Mouse (Mus musculus): ENCODE data around the gene Scn3a. TPM values are rescaled to one million over a fixed set of nuclear protein-coding genes. Genes with fewer than 3 reads are reported as not detected.

Scn3a gene
- total RNA-seq, 2 experiments from 2014 or later = 0.18 to 0.25 TPM

DNA sequence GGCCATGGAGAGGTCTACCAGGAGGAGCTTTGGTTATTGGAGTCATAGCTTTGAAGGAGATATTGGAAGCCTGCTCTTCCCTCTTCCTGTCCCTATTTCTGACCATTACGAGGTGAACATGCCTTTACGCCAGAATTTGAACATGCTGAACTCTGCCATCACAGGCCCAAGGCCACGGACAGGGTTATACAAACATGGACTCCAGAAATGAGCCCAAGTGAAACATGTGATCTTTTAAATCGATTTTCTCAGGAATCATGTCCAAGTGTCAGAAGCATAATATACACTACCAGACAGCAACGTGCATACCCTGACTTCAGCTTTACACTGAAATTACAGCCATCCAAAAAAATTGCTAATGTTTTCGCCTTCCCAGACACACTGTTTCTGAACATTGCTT is 18.8 kb downstream of the Scn3a start:
- TF ChIP-seq CTCF (IDR thresholded peaks at IDR 0.05) = no peak

DNA sequence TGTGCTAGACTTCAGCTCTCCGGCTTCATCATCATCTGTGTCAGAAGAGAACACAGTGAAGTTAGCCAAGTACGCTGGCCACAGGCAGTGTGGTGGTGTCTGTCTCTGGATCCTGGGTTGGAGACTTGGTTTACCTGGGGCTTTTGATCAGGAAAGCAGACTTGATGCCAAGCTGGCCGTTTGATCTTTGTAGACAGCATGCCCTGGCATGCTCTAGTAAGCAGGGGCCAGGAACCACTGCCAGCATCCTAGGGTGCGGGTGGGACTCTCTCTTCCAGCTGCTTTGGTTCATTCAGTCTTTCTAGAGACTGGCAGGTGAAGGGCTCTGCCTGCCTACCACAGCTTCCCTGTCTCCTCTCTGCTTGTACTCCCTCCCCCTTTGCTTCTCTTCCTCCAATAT is 20.1 kb downstream of the Scn3a start:
- TF ChIP-seq CTCF (IDR thresholded peaks at IDR 0.05) = no peak
- intact Hi-C loops (cut with DNase I) = no loop called here
- no peak overlapping the region for H3K27ac ChIP-seq
- no peak for DNase-seq
- H3K4me3 ChIP-seq = no peak overlapping the region

More for the DNA sequence above, 18.8 kb downstream of the Scn3a start:
- intact Hi-C loops (cut with DNase I) = no loop called here
- H3K27ac ChIP-seq = no peak overlapping the region
- no peak overlapping the region for H3K4me3 ChIP-seq
- DNase-seq = no peak

DNA sequence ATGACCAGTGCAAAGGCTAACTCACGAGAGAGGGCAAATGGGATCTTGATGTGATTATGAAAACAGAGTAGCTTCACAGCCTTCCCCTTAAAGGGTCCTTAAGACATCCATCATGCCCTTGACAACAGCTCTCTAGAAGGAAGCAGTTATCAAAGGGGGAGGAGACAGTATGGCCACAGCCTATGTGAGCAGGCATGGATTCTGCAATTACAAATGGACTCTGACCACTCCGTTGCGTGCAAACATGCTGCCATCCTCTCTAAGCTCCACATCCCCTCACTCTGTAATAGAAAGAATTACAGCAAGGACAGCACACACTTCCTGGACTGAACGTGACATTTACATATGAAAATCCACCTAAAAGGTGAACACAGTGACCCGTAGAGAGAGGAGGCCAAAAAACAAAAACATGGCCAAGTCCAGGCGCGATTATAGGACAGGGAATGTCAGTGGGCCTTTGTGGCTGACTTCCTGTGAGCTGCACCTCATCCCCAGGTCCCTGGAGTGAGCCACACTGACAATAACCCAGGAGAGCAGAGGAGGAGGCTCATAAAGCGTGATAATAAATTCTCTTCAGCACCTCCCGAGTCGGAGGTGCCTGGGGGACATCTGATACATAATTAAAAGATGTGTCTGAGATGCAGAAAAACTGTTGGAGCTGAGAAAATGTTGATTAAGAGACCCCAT is 24.4 kb downstream of the Scn3a start:
- intact Hi-C loops (cut with DNase I) = no loop called here
- no peak overlapping the region for H3K27ac ChIP-seq
- H3K4me3 ChIP-seq = no peak overlapping the region
- TF ChIP-seq CTCF (IDR thresholded peaks at IDR 0.05) = no peak
- no peak for DNase-seq

DNA sequence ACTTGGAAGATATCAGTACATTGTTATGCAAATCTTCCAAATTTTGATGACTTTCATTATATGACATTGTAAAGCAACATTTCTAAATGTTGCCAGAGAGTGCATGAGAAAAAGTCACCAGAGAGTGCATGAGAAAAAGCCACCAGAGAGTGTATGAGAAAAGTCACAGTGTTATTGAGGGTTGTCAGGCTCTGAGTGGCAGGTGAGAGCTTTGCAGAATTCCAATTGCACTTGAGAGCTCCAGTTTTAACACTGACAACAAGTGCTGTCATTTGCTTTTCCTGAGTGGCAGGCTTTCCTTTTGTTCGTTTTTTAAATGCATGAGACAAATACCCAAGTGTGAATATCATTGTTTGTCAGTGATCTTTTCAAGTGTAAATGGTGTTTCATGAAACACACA is 25.6 kb downstream of the Scn3a start:
- DNase-seq = no peak
- TF ChIP-seq CTCF (IDR thresholded peaks at IDR 0.05) = no peak
- H3K4me3 ChIP-seq = no peak overlapping the region
- no peak overlapping the region for H3K27ac ChIP-seq
- intact Hi-C loops (cut with DNase I) = no loop called here

DNA sequence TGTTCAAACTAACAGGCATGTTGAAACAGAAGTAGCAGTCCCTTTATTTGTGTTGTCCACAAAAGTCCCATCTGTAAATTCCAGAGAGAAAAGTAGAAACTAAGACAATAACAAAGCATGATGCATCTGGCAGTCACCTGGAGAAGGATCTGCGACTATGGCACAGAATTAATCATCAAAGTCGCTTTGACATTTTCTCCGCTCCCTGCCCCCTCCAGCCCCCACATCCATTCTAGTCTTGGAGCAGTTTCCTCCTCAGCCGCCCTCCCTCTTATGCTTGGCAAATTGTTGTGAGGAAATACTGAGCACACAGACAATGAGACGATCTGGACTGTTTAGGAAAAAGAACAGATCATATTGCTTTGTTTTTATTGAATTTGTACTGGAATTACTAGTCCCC is 29.0 kb downstream of the Scn3a start:
- no peak overlapping the region for H3K27ac ChIP-seq
- TF ChIP-seq CTCF (IDR thresholded peaks at IDR 0.05) = no peak
- H3K4me3 ChIP-seq = no peak overlapping the region
- DNase-seq = no peak
- intact Hi-C loops (cut with DNase I) = no loop called here

DNA sequence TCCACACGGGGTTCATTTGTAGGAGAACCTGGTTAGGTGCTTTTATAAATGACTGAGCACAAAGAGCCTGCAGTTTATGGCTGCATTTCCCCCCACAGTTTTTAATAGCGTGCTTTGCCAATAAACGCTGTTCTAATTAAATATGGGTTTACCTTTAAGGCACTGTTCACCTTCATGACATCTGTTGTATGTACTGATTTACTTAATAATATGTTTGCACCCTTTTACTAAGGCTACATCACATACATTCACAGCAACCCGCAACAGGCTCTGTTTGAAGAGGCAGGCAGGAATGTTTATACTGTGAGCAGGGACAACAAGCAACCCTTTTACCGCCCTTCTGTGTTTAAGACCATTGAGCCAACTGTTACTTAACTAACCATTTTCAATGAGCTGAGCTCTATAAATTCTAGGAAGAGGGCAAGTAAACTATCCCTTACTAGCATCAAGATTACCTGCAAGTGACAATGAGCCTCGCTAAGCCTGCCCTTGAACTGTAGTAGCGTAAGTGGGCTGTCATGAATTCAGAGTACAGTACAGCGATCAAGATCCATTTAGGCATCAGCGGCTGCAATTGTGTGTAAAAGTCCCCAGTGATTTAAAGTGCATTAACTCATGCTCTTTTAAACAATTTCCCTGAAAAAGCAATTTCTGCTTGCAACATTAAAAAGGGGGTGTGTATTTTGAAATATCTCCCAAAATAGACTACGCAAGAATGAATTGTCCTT is 35.1 kb downstream of the Scn3a start:
- Histone ChIP-seq H3K27ac (no peak overlapping the region), H3K4me3 (no peak overlapping the region)
- intact Hi-C loops (cut with DNase I) = no loop called here
- no peak for TF ChIP-seq CTCF (IDR thresholded peaks at IDR 0.05)
- DNase-seq = no peak

DNA sequence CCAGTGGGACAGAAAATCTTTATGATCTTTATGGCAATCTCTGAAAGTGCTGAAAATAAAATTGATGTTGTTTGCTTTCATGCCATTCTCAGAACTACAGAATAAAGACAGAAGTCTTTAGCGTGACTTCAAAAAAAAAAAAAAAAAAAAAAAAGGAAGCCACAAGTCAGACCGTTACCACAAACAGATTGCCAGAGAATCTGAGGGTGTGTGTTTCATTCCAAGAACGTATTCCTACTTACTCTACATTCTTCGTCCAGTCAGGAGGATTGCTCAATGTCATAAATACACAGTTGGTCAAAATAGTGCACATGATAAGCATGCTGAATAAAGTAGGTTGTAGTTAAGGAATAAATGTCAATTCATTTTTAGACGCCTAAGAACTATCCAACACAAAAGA is 38.3 kb downstream of the Scn3a start:
- no peak for TF ChIP-seq CTCF (IDR thresholded peaks at IDR 0.05)
- H3K27ac ChIP-seq = no peak overlapping the region
- DNase-seq = no peak
- intact Hi-C loops (cut with DNase I) = no loop called here
- no peak overlapping the region for H3K4me3 ChIP-seq

DNA sequence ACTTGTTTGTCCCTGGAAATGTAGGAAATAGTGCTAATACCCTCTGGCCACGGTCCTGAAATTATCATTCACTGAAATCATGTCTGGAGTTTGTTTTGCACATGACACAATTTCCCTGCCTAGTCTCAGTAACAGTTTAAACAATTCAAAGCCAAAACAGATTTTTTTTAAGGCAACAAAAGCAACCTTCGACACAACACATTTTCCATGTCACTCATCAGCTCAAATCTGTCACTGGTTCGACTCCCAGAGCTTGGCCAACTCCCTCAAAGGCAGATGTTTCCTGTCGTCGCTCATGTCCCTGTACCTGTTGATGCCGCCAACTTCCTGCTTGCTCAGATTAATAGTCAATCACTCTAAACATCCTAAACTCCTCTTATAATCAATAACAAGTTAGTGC is 50.7 kb downstream of the Scn3a start:
- intact Hi-C loops (cut with DNase I) = no loop called here
- no peak for TF ChIP-seq CTCF (IDR thresholded peaks at IDR 0.05)
- H3K4me3 ChIP-seq = no peak overlapping the region
- no peak for DNase-seq
- no peak overlapping the region for H3K27ac ChIP-seq

DNA sequence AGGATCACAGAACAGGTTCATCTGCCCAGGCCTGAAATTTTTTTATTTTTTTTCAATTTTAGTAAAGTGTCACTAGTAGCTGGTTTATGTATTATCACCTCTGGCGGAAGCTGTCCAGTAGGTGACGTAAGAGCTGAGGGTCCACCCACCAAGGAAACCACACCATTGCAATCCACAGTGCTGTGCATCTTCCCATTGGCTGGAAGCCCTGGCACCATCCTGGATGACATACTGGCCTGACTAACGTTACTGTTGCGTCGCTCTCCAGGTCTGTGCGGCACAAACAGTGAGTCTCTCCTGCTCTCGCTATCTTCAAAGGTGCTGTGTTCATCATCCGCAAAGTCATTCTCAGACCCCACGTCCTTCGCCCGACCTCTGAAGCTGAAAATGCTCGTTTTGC is 59.2 kb downstream of the Scn3a start:
- TF ChIP-seq CTCF (IDR thresholded peaks at IDR 0.05) = no peak
- H3K27ac ChIP-seq = no peak overlapping the region
- no peak overlapping the region for H3K4me3 ChIP-seq
- intact Hi-C loops (cut with DNase I) = no loop called here
- DNase-seq = no peak

DNA sequence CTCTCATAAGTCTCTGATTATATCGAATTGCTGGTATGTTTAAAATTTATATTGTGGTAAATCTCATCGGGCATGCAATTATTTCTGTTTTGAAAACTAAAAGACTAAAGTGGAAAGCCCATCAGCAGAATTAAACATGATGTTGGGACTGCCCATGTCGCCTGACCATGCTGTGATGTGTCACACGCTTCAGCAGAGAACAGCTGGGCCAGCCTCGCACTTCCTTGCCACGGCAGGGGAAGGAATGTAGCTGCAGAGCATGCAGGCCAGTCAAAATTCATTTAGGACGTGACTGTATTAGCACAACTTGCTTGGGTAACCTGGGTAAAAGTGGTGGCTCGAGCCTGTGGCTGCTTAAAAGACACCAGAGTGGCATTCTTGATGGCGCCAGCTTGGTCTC is 77.0 kb downstream of the Scn3a start:
- no peak for DNase-seq
- Histone ChIP-seq H3K4me3 (no peak overlapping the region), H3K27ac (no peak overlapping the region)
- intact Hi-C loops (cut with DNase I) = no loop called here
- TF ChIP-seq CTCF (IDR thresholded peaks at IDR 0.05) = no peak

DNA sequence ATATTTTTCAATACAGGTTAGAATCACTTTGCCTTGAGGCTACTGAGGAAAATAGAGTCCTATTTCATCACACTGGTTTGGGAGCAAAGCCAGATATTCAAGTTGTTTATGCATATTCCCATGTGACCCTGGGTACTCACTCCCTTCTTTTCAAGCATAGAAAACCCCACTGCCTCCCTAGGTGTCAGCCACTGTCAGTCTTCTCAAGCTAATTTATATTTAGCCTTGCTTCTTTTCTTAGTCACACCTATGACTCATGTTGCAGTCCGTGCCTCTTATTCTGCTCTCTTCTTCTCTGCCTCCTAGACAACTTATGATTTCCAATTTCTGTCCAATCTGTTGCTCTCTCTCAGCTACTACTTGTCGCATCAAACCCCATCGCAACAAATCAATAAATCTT is 84.0 kb downstream of the Scn3a start:
- Histone ChIP-seq H3K27ac (no peak overlapping the region), H3K4me3 (no peak overlapping the region)
- intact Hi-C loops (cut with DNase I) = no loop called here
- DNase-seq = no peak
- TF ChIP-seq CTCF (IDR thresholded peaks at IDR 0.05) = no peak

DNA sequence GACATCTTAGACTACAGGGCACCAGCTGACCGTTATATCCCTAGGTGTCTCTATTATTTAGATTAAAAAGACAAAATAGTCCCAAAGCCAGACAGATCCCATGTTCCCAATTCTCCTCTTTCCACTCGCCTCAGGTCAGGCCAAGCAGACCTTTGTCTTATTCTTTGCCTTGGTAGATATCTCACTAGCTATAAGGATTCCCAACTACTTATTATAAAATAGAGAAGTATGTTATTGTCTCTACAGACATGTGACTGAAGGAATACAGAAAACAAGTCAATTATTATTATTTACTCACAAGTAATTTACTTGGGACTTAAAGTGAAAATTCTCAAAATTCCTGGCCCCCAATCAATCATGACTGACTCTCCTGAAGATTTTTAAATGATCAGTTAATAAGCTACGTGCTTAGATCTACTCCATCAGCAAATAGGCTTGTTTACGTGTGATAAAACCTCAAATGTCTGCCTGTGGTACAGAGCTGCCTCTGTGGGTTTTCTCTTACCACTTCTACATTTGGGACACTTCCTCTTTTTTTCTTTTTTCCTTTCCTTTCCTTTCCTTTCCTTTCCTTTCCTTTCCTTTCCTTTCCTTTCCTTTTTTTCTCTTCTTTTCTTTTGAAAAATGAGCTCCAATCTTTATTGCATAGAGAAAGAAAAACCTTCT is 86.3 kb downstream of the Scn3a start:
- DNase-seq = no peak
- TF ChIP-seq CTCF (IDR thresholded peaks at IDR 0.05) = no peak
- Histone ChIP-seq H3K27ac (no peak overlapping the region), H3K4me3 (no peak overlapping the region)
- intact Hi-C loops (cut with DNase I) = no loop called here

DNA sequence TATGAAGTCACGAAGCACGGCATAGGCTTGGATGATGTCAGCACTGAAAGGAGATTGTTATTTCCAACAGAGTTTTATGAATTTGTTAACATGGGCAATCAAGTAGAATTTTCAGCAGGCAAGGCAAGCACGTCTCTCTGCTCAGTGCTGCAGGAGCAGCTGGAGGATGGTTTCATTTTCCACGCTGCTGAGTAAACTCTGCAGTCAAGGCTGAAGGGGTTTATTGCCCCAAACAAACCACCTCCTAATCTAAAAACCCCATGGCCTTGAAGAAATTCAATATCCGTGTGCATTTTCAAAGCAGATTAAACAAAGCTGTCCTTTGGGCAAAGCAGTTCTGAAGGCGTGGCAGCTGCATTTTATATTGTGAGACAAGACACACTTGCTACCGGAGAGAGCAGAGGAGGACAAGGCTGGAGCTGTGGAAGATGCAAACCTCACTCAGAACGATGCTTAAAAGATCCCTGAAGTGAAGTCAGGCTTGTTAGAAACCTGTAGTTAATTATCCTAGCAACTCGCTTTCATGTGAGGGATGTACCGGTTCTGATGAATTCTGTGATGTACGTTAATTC is 96.0 kb downstream of the Scn3a start:
- intact Hi-C loops (cut with DNase I) = no loop called here
- DNase-seq = peak; percentile 17
- TF ChIP-seq CTCF (IDR thresholded peaks at IDR 0.05) = no peak
- Histone ChIP-seq H3K4me3 (peak overlapping the region; percentile 65), H3K27ac (peak overlapping the region; percentile 40; the same call in 1 of the 2 replicates)
